In genomic region chr15:9132693-9133443, GRCm38 (mm10) we compare ENCODE assay signal across 9 mouse cellular contexts. TPM values are rescaled to one million over a fixed set of nuclear protein-coding genes. Genes with fewer than 3 reads are reported as not detected.
DNase-seq lines count a peak whose midpoint lies in the region; ATAC-seq lines count a peak whose summit lies in the region.
"Had no signal": no experiment of that assay in that cellular context is flagged by ENCODE, and none has a peak within 500 bp of the region (broad histone marks: within the 10 kb centered on the region; RNA-seq: fewer than 3 reads in every experiment).

No protein-coding gene starts in this region.

- H3K27me3 ChIP-seq in hindbrain, embryonic 16.5 days (replicated peaks; ENCODE audit: control insufficient read depth, insufficient read depth, low read length): no peaks in the 10 kb centered on the region
- no peaks in the 10 kb centered on the region for H3K27me3 ChIP-seq in hindbrain, embryonic 10.5 days (ENCODE audit: insufficient read depth, poor library complexity, severe bottlenecking)

- H3K36me3 ChIP-seq in hindbrain, embryonic 16.5 days (ENCODE audit: control insufficient read depth, insufficient read depth, low read length): peaks cover 8% of the 10 kb centered on the region
- H3K36me3 ChIP-seq in hindbrain, embryonic 10.5 days: peaks cover 96% of the 10 kb centered on the region

- DNase-seq in adrenal gland, adult (ENCODE audit: inconsistent age in 2 of 2, low spot score in 1 of 2): peak; percentile 33 to 58
- DNase-seq in adrenal gland, postnatal 4 days (ENCODE audit: low spot score in 2 of 2): no peak
- DNase-seq in hindbrain, embryonic 10.5 days (ENCODE audit: low spot score): no peak
- peak; percentile 64 for DNase-seq in layer of hippocampus, adult 11-12 months (ENCODE audit: low spot score)
- DNase-seq in spleen, postnatal 36 days (ENCODE audit: low spot score in 2 of 2): no peak
- no peak for DNase-seq in kidney, adult 9 months

- no peak overlapping the region for H3K4me3 ChIP-seq in hindbrain, embryonic 16.5 days (ENCODE audit: low read length)
- H3K4me3 ChIP-seq in hindbrain, embryonic 10.5 days: no peak overlapping the region
- H3K4me3 ChIP-seq: myocyte had no signal

- peaks cover 3% of the 10 kb centered on the region; the same call in 1 of the 2 replicates for H3K4me1 ChIP-seq in hindbrain, embryonic 16.5 days (ENCODE audit: control insufficient read depth, insufficient read depth, low read depth, low read length)
- H3K4me1 ChIP-seq in hindbrain, embryonic 10.5 days (replicated peaks): no peaks in the 10 kb centered on the region

- no peak overlapping the region for H3K4me2 ChIP-seq in hindbrain, embryonic 16.5 days (ENCODE audit: low read length)

- peak; percentile 46 for ATAC-seq in hindbrain, embryonic 16.5 days
- peak; percentile 43; the same call in 1 of the 2 replicates for ATAC-seq in cerebellum, adult (ENCODE audit: insufficient number of reproducible peaks, low FRiP score, low TSS enrichment)

- WGBS in hindbrain, embryonic 16.5 days: 79% methylated on average over 13 of the region's 13 CpGs
- 89% methylated on average over 13 of the region's 13 CpGs for WGBS in hindbrain, embryonic 10.5 days

- H3K9me3 ChIP-seq in hindbrain, embryonic 16.5 days (ENCODE audit: control insufficient read depth, low read length): no peaks in the 10 kb centered on the region
- 0 out of 2 replicates have a peak, but pooled peaks cover 2% of the 10 kb centered on the region for H3K9me3 ChIP-seq in hindbrain, embryonic 10.5 days

- no peak overlapping the region for H3K9ac ChIP-seq in hindbrain, embryonic 16.5 days (ENCODE audit: low read depth, low read length)

- H3K27ac ChIP-seq in hindbrain, embryonic 16.5 days (ENCODE audit: low read depth, low read length): no peak overlapping the region
- H3K27ac ChIP-seq in hindbrain, embryonic 10.5 days: no peak overlapping the region

RNA-seq across cellular contexts. Expression of gene Lmbrd2, which starts 7.5 kb away (rescaled TPM):
- 10 to 100 TPM; 23.1 to 24.5 TPM for total RNA-seq in adrenal gland, postnatal 4 days (2021)
- 3.1 and 3.9 TPM in 2 replicates for polyA plus RNA-seq in hindbrain, embryonic 16.5 days (2015; fragmentation: Nextera tagmentation; extraction: Ambion mirVana)
- polyA plus RNA-seq in hindbrain, embryonic 10.5 days (2016; fragmentation: Nextera tagmentation; extraction: Ambion mirVana): 1.8 and 2.6 TPM in 2 replicates

RNA-seq across cellular contexts. Expression of gene Skp2, which starts 22.4 kb away (rescaled TPM):
- total RNA-seq in adrenal gland, postnatal 4 days (2021): 10 to 100 TPM; 12.0 to 14.6 TPM
- 17.9 and 19.2 TPM in 2 replicates for polyA plus RNA-seq in hindbrain, embryonic 16.5 days (2015; fragmentation: Nextera tagmentation; extraction: Ambion mirVana)
- polyA plus RNA-seq in hindbrain, embryonic 10.5 days (2016; fragmentation: Nextera tagmentation; extraction: Ambion mirVana): 85.2 and 108 TPM in 2 replicates

Comparison
In these comparisons a context has a peak if more than half of its experiments do, and no peak if none do; other contexts are left out.
1. DNase-seq: peak in adrenal gland, adult (2 of 2) and layer of hippocampus, adult 11-12 months (single experiment); none in adrenal gland, postnatal 4 days (0 of 2), hindbrain, embryonic 10.5 days (single experiment), spleen, postnatal 36 days (0 of 2) and kidney, adult 9 months (single experiment).